Mouse (Mus musculus) lung, postnatal 36 days (tissue): ENCODE data around the gene Abcf2.
"Not testable (repeated sequence)": the region's sequence is repeated elsewhere in the genome, so short reads cannot be mapped to it uniquely, and the experiment has no call there.

Experiments used
- DNase-seq: peaks from one replicate; pipeline ENCODE4 v3.0.0; 2022; ENCODE audit warnings: mixed read lengths

Abcf2 gene

DNA sequence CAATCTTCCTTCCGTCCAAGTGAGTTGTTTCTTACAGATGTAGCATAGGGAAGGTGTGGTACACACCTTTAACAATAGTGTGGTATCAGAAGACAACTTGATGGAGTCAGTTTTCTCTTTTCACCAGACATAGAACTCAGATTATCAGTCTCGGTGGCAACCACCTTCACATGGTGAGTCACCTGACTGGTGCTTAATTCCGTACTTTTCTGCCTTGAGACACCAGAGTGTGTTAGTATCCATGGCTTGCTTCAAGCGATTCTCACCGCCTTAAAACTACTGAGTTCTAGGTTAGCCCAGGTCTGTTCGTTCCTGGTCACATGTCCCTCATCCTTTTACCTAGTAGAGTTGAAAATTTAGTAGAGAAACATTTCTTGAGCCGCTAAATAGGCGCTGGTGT, 8.8 kb upstream of the Abcf2 start:
- DNase-seq, result no peak

GRCm38 (mm10) chr5:24578109-24578963, 1.1 kb upstream of the Abcf2 start:
- DNase-seq, result no peak

DNA sequence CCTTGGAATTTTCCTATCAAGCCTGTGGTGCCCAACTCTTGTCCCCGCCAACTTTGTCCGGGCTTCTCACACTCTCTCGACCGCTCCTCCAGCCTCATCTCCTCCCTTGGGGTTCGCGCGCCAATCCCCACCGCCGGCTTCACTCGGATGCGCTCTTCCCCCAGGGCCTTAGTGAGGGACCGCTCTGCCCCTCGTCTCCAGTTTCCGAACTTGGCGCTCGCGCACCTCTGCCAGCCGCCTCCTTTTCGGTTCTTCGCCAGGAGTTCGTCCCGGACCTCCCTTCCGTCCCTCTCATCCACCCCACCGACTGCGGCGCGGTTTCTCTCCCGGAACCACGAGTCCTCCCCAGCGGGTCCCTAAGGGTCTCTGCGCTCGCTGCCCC, 475 bp downstream of the Abcf2 start:
- no peak for DNase-seq

DNA sequence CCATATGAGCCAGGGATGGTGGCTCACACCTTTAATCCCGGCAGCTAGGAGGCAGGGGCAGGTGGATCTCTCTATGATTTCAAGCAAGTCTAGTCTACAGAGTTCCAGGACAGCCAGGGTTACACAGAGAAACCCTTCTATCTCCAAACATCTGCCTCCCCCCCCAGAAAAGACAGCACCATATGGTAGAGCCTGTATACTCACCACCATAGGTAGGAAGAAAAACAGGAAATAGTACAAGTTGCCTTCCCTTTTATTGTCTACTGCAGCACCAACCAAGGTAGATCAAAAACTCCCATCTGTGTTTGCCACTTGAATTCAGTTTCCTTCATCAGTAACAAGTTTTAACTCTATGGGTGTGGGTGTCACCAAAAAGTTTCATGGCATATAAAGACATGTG, 1.3 kb downstream of the Abcf2 start:
- DNase-seq, result no peak

GRCm38 (mm10) chr5:24556709-24557108, 20.6 kb downstream of the Abcf2 start, which contains the start of gene 4931409K22Rik:
TSS of gene 4931409K22Rik (minus strand) at chr5:24556809.
- DNase-seq, result no peak

DNA sequence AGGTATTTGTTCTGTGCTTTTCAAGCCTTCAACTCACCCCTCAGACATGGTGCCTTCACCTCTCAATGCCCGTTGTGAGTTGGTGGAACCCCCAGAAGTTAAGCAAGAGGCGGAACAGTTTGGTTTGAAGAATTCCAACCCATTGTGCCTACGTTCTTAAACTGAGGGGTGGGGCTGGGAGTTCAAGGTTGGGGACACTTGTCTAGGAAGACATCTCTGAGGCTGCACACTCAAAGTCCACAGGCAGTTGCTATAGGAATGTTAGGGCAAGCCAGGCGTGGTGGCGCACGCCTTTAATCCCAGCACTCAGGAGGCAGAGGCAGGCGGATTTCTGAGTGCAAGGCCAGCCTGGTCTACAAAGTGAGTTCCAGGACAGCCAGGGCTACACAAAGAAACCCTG, 21.9 kb downstream of the Abcf2 start:
- not testable (repeated sequence) for DNase-seq

DNA sequence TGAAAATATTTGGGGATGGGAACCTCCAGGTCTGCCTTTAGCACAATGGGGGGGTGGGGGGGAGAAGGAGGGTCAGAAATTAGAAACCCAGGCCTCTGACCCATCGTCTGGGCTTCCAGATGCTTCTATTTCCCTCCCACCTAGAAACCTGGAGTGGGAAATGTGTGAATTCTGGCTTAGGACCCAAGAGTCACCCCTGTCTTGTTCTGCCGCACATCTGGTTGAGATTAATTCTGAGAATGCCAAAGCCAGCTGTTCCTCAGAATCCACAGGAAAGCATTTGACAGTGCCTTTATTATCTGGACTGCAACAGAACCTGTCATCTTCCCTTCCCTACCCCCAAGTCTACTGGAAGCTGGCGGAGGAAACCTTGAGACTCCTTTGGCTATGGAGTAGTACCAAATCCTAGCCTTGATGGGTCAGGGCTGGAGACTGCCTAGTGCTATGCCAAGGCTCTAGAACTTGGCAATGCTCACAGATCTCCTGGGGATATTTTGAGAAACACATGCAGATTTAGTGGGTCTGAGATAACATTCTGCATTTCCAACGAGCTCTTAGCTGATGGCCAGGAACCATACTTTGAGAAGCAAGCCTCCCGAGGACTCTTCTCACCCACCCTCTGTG, 23.5 kb downstream of the Abcf2 start:
- DNase-seq, result no peak

GRCm38 (mm10) chr5:24551317-24551688, 26.0 kb downstream of the Abcf2 start:
- DNase-seq, result no peak

- DNase-seq, result peak; percentile 10
Measured at GRCm38 (mm10) chr5:24550598-24551316, 26.5 kb downstream of the Abcf2 start.

DNA sequence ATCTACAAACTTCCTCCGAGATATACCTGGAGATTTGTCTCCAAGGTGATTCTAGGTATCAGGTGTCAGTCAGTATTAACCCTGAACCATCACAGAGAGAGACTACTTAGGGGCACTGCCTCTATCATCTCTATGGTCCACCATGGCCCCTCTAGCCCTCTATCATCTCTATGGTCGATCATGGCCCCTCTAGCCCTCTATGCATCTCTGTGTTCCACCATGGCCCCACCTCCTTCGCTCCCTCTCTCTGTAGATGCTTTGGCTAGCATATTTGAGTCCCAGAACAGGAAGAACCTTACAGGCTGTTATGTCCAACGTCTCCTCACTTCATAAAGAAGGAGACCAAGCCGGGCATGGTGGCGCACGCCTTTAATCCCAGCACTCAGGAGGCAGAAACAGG, 34.6 kb downstream of the Abcf2 start:
- no peak for DNase-seq

- no peak for DNase-seq
Measured at GRCm38 (mm10) chr5:24541144-24541569, 36.1 kb downstream of the Abcf2 start.

DNA sequence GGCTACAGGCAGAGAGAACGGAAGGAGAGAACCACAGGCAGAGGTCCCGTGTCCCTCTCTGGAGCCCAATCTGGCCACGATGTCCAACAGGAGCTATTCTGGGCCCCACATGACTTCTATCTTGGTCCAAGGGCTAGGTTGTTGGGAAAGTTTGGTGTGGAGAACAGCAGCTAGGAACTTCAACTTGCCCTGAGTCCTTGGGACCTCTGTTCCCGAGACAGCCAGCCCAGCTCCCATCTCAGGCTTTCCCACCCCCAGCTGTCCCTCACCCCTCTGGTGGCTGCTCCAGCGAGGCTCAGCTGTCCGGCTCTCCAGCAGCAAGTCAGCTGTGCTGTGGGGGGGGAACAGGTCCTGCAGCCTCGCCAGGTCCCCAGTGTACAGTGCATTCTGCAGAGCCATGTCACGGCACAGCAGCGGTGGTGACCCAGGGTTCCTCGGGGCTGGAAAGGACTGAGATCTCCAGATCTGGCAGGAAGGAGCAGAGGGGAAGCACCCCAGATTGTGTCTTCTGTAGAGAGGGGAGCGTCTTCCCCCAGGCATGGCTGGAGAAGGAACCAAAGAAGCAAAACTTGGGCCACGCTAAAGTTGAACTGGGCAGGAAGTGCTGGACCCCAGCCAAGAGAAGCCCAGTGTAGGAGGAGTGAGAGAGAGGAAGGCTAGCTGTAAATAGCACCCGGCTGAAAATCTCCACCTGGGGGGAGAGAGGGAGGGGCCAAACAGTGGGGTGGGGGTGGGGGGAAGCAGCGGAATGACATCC, 36.7 kb downstream of the Abcf2 start, which contains the start of gene Asb10:
Gene Asb10, minus strand, starts transcription at position 592 of the 757 bp plus-strand sequence.
- peak; percentile 51 for DNase-seq

DNA sequence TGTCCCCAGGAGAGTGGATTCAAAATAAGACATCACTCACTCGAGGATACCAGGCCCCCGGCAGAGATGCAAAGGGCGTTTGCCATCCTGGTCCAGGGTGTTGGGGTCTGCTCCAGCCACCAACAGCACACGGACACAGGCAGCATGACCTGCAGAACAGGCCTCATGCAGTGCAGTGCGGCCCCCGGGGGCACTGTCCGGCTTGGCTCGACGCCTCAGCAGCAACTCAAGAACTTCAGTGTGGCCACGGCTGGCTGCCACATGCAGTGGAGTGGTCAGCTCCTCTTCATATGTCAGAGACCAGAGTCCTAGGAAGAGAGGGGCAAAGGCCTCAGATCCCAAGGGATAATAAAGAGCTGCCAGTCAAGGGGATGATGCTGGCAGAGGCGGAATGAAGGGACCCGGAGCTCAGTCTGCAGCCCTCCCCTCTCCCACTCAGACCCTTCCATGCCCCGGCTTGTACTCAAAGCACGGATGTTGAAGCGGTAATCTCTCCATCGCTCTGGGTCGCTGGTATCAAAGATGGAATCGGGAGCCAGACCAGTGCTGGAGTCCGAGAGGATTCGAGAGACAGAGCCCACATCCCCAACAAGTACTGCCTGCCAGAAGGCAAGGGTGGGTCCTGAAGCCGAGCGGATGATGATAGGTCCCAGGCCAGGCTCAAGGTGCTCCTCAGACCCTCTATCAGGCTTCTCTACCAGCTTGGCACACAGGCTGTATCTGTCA, 37.5 kb downstream of the Abcf2 start:
- no peak for DNase-seq

DNA sequence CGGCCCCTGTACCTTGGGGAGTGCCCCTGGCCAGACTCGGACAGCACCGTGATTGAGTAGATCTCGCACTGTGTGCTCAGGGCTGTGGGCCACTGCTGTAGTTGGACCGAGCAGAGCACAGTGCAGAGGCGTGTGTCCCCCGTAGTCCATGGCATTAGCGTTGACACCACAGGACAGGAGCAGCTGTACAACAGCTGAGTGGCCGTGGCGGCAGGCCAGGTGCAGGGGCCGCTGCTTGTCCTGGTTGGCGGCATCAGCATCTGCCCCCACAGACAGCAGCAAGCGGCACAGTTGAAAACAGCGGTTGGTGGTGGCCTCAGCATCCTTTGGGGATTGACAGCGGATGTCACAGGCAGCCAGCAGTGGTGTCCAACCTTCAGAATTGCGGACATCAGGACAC, 39.6 kb downstream of the Abcf2 start:
- DNase-seq, result no peak

DNA sequence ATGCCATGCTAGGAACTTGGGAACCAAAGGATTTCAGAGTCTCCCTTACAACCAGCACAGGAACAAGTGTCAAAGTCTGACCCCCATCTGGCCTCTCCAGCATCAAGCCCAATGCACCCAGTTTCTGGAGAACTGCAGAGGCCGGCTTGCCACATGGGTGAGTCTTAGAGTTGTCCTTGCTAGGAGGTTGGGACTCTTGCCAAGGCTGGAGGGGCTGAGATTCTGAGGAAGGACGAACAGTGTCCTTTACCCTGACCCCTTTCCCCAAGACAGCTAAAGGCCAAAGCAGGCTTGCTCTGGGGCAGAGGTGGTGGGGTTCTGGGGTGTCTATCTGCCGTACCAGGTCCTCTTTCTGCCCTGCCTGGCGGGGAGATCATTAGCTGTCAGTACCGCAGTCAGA, 40.8 kb downstream of the Abcf2 start:
- DNase-seq, result no peak

DNA sequence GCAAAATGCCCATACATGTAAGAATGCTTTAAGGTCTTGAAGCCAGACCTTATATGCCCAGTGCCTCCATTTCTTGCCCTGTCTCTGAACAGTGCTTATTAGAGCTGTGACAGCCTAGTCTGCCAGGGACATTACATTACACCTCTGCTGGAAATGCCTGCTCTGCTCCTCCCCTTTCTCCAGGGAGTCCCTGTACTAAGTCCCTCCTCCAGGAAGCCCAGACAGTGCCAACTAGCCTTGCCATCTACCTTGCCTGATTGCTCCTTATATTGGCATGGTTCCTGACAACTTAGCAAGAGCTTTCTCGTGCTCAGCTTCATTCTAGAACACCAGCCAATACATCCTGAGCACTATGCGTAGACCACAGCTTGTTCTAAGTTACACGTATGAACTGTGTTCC, 41.5 kb downstream of the Abcf2 start:
- peak; percentile 54 for DNase-seq

DNA sequence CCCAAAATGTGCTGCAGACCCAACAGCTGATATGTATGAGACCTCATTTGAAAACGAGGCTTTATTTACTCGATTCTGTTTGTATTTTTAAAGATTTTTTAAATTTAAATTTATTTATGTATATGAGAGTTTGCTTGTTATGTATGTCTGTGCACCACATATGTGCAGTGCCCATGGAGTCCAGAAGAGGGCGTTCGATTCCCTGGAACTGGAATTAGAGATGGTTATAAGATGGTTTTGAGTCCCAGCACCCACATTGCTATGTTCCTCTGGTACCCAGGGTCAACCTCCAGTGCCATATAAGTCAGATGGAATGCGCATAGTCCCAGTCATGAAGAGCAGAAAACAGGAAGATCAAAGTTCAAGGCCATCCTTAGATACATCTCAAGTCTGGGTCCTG, 43.0 kb downstream of the Abcf2 start:
- peak; percentile 26 for DNase-seq

DNA sequence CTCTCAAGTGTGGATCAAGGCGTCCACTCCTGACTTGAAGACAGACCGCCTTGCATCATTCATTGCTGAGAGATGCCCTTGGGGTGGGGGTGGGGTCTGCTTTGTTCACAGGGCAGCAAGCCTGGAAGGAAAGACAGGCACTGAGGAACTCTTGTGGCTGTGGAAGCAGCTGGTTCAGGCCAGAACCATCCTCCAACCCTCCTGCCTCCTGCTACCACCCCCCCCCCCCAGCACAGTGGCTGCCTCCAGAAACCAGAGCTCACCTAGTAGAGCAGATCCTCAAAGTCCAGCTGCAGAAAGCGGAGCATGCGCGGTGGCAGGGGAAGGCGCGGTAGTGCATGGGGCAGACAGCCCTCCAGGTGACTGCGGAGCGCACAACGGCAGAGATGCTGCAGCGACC, 43.9 kb downstream of the Abcf2 start:
- no peak for DNase-seq

- DNase-seq, result peak; percentile 95
Measured at GRCm38 (mm10) chr5:24530042-24530689, 47.1 kb downstream of the Abcf2 start.

- DNase-seq, result no peak
Measured at GRCm38 (mm10) chr5:24527780-24528179, 49.5 kb downstream of the Abcf2 start.

DNA sequence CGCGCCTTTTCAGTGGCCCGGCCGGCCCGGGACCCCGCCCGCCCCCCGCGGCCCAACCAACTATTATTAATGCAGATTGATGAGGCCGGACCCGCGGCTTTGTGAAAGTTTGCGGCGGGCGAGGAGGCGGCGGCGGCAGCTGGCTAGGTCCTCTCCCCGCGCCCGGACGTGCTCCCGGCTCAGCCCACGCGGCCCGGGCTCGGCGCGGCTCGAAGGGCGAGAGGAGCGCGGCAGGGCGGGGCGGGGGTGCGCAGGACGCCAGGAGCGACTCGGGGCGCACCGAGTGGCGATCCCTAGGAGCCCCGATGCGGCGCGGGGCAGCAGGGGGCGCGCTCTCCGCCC, 50.4 kb downstream of the Abcf2 start, which contains the start of gene Gbx1:
Gene Gbx1, minus strand, starts transcription at position 314 of the 342 bp plus-strand sequence.
- DNase-seq, result peak; percentile 12
